Mouse (Mus musculus) layer of hippocampus, postnatal 36 days (tissue): ENCODE results near the gene Mcm9. TPM values are rescaled to one million over a fixed set of nuclear protein-coding genes. Genes with fewer than 3 reads are reported as not detected.
A peak's percentile ranks its signal among the peaks of the same experiment; 100 is the strongest.

Source experiments
- DNase-seq, 2 experiments: peaks; one replicate each; pipeline ENCODE4 v3.0.0; 2022
- total RNA-seq, 2 experiments: library from RNA; stranded (reverse); gene quantifications; 2 replicates each; pipeline ENCODE4 v1.2.3; 2021

Gene Mcm9
- total RNA-seq, 2 experiments from 2014 or later: 4.7 to 6.2 TPM

DNA sequence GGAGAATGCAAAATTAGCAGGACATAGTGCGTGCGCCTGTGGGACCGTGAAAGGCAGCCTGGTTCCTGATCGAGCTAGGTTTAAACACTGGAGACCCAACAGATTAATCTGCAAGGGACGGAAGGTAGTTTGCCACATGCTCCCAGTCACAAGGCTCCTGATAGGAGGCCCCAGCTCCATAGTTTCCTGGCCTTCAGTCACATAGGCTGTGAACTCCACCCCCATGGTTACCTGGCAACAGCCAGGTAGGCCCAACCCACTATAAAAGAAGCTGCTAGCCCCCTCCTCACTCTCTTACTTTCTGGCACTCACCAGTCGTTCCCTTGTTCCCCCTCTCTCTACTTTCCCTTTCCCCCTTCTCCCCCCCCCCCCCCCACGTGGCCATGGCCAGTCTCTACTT is 50.1 kb downstream of the Mcm9 start:
- DNase-seq: no peak

DNA sequence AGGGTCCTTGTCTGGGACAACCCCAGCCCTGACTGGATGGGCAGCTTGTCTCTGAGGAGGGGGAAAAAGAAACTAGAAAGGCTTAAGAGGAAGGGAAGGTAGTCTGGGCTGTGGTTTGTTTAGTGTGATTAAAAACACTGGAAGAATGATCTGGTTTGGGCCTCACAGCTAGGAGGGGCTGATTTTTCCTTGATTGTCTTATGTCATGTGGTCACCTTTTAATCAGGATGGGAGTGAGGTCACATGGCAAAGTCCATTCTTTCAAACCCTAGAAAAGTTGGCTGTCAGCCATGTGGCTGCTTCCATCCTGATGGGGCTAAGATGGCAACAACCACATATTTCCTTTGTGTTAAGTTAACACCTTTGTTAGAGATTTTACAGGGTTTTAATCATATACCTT is 61.7 kb downstream of the Mcm9 start:
- DNase-seq: no peak

GRCm38 (mm10) chr10:53565538-53565937 is 64.7 kb downstream of the Mcm9 start:
- no peak for DNase-seq

DNA sequence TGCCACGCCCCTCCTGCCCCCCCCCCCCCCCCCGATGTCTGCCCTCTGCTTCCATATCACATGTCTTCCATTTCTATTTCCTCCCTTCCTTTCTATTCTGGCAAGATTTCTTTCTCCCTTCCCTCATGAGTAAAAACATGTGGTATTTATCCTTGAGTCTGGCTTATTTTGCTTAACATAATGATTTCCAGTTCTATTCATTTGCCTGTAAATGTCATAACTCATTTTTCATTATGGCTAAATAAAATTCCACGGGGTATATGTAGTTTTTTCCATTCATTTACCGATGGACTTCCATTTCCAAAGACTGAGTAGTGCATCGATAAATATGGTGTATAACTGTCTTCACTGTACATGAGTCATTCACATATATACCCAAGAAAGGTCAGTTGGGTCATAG is 68.2 kb downstream of the Mcm9 start:
- no peak for DNase-seq

DNA sequence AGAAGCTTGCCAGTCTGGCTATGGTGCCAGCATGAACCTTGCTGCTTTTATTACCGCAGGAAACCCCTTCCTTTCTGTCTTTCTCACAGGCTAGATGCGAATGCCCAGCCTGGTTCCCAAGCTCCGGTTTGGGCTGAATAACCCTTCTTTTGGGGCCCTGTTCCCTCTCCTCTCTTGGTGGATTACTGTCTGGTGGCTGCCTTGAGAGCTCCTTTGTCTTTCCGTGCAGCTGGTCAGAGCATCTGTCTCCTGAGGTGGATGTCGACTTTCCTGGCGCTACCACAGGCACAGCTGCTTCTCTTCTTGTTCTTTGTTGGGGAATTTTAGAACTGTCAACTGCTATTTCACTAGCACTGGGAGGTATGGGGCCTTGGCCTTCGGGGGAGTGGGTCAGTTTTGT is 92.6 kb downstream of the Mcm9 start:
- no peak for DNase-seq

GRCm38 (mm10) chr10:53532297-53532696 is 97.9 kb downstream of the Mcm9 start:
- no peak for DNase-seq

DNA sequence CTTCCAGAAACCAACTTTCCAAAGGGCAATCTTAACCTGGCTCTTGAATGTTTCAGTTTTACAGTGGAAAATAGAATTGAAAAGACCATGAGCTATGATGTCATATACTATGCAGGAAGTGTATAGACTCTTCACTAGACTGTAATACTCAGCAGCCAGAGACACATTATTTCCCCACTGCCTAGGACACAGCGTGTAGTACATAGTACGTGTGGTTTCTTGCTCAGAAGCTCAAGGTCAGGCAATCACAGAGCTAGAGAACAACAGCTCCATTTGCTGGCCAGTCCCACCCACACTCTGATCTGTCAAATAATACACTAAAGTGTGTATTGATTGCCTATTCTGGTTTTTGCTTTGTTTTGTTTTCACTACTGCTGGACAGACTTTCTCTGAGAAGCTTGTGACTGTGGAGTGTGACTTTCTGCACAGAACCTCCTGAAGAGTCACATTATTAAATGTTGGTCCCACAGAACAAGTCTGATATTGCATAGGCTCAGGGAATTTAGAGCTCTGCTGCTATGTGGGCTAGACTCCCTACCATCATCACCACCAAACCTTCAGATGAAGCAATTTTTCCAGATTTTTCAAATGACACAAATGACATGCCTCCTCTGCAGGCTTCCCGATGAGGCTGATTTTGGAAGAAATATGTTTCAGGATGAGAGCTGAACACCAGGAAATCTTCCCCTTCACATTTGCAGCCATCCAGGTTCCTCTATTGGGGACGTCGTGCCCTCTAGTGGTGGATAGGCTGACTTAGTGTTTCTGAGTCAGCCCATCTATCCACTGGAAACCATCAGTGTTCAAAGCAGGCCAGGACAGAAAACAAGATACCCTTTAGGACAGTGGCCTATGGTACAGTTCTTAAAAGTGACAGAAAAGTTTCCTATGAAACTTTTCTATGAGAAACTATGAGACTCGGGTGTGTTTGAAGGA is 102.1 kb downstream of the Mcm9 start:
- peak; percentile 58 to 67 for DNase-seq

DNA sequence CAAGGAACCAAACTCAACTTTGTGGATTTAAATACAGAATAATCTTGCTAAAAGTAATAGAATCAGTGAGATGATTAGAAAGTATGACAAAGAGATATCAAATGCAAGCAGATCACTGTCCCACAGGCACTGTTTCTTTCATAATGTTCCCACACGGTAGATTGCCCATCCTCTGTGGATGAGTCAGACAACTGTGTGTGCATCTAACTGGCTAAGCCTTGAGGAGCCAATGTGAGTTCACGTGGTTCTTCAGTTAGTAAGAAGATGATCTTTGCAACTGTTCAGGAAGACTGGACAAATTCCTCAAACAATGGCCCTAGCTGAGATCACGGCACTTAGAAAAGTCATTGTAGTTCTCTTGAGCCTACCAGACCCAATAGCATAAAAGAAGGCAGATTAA is 102.9 kb downstream of the Mcm9 start:
- DNase-seq: no peak

DNA sequence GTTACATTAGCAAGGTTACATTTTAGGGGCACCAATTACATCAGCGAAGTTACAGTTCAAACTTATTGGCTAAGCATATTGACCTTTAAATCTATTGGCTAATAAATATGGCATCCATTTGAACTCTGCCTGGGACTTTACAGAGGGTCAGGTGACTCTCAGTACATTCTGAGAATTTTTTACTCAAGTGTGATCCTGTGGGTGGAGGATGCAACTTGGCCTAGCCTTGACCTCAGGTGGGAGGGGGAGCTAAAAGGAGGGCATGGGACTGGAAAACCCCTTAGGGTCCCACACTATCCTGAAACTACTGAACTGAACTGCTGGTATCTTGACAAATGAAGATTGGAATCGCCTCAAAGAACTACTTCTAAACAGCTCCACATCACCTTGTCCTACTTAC is 103.9 kb downstream of the Mcm9 start:
- DNase-seq: no peak

DNA sequence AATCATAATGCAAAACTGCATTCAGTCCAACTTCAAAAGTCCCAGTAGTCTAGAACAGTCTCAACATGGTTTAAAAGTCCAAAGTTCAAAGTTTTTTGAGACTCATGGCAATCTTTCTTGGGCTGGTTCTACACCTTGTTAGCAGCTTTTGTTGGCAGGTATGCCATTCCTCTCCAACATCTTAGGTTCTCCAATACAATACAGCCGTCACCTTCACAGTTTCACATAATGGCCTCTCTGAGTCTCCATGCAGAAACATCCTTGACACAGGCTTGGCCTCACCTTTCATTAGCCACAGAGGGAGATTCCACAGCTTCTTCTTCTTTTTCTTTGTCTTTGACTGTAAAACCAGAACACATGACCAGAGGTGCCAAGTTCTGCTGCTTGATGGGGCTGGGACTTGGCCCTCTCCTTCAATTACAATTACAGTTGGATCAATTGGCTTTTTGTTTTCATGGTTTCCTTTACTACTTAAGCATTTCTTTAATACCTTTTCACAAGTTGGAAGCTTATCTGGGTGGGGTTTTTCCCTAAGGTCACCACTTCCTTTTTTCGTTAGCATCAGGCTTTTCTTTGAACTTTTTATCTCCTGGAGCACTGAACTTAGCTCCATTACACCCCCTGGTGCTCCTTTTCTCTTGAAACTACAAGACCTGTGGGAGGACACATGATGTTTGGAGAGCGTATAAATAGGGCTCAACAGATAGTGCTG is 104.8 kb downstream of the Mcm9 start:
- no peak for DNase-seq

GRCm38 (mm10) chr10:53519068-53519954 is 110.9 kb downstream of the Mcm9 start:
- DNase-seq: no peak

DNA sequence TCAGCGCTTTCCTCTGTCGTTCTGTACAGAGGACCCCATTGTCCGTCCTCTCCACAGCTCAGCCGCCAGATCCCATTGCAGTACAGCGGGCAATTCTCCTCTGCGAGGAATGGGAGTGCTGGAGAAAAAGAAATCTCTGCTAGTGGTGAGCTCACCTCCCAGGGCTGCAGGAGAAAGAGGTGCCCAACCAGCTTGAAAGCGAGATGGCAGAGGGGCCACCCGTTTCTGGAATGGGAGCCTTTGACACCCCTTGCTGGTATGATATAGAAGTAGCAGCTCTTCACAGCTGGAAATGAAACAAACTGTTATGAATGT is 111.7 kb downstream of the Mcm9 start:
- no peak for DNase-seq

GRCm38 (mm10) chr10:53517770-53518598 is 112.3 kb downstream of the Mcm9 start:
- no peak for DNase-seq

- DNase-seq: no peak
Observed at GRCm38 (mm10) chr10:53512491-53512890, 117.7 kb downstream of the Mcm9 start.

DNA sequence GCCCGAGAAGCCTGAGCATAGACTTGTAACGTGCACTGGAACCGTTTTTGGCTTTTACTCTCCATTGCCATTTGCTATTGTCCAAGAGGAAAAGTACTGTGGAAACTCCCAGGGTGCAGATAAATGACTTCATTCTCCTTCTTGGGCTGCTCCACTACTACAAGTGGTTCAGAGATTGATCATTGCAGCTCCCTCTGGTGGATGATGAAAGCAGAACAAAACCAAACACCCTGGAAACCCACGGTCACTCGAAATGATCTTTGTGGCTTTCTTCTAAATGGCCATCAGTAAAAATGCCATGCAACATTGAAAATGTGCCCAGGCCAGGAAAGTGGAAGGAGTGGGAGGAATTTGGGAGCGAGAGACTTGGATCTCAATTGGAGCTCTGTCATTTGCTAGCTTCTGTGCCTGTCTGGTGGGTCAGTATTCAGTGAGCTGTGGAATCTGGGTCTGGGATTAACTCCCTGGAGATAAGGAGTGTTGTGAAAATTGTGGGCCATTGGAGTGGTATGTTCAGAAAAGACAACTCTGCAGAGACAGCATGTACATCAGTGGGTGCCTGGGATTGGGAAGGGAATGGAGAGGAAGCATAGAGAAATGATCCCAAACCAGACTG is 121.0 kb downstream of the Mcm9 start:
- DNase-seq: peak; percentile 30 to 35

GRCm38 (mm10) chr10:53508676-53509075 is 121.6 kb downstream of the Mcm9 start:
- DNase-seq: no peak

- no peak for DNase-seq
Observed at GRCm38 (mm10) chr10:53505526-53505925, 124.7 kb downstream of the Mcm9 start.

GRCm38 (mm10) chr10:53505069-53505468 is 125.2 kb downstream of the Mcm9 start:
- no peak for DNase-seq

DNA sequence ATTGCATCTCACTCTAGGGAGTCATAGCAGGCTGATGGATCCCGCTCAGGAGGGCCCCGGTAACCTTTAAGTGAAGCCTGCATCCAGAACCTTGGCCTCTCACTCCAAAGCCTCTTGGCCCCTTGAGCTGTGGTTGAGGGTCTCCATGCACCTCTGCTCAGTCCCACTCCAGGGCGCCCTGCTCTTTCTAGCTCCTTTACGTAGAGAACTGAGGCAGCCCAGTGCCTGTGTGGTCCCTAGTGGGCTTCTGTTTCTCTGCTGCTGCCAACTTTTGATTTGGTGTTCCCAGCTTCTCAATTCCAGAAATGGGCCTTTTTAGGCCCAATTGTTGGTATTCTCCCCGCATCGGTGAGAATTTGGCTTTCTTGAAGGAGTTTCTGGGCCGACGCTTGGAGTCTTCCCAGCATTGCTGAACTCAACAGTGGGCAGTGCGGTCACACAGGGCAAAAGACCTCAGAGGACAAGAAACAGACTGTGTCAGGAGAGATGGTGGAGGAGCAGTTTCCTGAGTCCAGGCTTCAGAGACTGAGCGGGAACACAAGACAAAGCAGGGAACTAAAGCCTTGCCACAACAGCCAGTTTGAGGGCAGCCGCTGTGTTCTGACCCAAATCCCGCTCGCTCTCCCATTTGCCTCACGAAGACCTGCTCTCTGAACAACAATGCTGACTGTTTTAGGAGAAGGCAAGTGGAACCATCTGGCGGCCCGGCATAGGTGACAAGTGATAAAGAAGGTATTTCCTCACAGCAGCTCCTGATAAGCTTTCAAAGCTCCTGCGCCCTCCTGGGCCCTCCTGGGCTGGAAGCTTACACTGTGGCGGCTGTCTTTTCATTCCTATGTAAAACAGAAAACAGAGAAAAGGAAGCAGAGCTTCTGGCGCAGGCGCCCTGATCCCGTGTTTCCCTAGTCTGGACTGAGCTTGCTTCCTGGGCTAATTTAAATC is 127.1 kb downstream of the Mcm9 start:
- DNase-seq: peak; percentile 51 to 55

DNA sequence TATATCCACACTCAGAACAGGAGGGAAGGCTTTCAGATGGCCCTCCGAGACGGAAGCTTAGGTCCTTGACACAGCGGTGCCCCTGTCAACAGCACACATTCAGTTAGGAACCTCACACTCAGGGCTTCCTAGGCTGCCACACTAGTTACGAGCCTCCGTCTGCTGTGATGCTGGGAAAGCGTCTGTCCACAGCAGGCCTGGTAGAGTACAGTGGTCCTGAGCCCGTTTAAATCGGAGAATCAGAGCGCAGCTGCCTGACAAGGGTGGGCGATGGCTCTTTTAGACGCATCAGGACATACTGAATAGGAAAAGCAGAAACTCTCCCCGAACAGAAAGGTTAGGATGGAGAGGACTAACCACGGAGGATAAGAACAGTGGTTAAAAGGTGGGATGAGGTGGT is 127.8 kb downstream of the Mcm9 start:
- DNase-seq: no peak
